Mouse (Mus musculus): Measurements from ENCODE around the gene Rrad.

The Rrad gene

DNA sequence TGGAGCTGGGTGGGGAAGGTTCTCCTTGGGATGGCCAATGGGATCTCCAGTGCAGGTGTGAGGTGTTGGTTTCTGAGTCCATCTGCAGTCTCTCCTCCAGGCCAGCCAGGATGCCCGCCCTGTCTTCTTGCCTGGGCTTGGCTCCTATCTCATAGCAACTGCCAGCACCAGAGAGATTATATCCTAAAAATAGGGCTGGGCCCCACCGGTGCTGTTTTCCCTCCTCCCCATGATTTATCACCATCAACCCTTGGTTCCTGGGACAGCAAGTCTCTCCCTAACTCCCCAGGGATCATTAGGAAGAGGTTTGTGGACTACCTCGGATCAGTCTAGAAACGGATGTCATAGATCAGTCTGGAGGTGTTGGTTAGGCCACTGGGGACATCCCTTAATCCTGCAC lies 18.0 kb downstream of the Rrad start:
- DNase-seq (ENCODE audit: low spot score in 2 of 2) = no peak

DNA sequence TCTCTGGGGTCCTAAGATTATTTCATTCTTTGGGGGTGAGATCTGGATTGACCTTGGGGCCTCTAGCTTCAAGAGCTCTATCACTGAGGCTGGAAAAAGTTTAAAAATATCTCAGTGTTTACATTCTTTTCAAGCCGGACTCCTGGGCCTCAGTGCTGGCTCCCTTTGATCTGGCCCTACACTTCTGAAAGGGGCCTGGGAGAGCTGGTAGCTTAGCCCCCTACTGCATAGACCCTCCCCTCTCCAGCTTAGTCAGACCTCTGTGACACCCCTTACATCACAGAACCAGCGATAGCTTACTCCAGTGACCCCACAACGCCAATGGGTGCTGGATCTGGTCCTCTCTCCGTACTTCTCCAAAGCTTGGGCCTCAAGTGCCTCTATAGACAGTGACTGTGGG lies 19.5 kb downstream of the Rrad start:
- DNase-seq (ENCODE audit: low spot score in 2 of 2) = no peak

DNA sequence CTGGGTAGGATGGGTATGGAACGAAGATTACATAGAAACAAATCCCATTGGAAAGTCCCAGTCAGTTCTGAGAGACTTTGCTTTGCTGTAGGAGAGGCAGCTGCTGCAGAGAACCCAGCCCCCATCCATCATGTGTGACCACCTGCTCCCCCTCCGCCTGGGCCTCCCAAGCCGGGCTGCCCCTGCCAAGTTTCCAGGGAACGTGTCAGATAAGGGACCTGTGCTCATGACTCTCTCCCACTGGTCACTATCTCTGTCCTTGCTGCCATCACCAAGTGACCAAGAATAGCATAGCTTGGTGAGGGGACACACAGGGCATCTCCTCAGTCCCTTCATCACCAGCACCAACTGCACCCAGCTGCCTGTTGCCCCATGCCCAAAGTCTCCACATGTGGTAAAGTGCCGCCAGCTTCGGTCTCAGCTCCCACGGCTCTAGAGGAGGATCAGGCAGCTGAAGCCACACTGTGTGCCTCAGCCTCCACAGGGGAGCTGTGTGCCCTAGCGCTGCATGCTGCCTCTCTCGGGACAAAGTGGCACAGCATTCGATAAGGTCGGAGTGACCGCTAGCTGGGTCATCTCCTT lies 20.9 kb downstream of the Rrad start:
- no peak for DNase-seq (ENCODE audit: low spot score in 2 of 2)

DNA sequence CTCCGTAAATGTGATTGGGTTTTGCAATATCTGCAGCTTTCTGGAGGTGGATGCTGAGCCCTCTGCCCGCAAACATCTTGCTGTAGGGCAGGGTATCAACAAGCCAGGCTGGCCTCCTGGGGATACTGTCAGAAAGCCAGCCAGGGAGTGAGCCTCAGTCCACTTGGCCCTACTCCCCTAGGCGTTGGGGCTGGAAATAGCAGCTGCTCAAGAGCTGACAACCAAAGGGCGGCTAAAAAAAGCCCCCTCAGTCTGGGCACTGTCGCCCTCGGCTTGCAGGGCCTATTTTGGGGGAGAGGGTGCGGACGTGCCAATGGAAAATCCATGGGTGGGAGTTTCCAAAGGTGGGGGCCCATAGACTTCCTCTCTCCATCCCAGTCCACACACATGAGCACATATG lies 21.9 kb downstream of the Rrad start:
- no peak for DNase-seq (ENCODE audit: low spot score in 2 of 2)

DNA sequence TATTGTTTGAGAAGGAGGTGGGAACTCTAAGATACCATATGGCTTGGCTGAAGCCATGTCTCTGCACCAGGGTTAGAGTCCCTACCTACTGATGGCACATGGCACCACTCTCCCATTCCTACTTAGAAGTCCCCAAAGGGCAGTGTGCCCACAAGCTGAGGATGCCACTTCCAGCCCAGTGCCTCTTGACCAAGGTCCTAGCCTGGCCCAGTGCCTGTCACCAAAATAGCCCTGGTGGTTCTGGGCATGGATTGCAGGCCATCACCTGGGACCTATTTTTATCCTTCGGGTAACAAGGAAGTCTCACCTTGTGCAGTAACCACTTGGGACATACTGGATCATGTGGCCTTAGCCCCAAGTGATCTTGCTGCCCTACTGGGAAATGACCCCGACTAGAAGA lies 23.2 kb downstream of the Rrad start:
- DNase-seq (ENCODE audit: low spot score in 2 of 2) = no peak

DNA sequence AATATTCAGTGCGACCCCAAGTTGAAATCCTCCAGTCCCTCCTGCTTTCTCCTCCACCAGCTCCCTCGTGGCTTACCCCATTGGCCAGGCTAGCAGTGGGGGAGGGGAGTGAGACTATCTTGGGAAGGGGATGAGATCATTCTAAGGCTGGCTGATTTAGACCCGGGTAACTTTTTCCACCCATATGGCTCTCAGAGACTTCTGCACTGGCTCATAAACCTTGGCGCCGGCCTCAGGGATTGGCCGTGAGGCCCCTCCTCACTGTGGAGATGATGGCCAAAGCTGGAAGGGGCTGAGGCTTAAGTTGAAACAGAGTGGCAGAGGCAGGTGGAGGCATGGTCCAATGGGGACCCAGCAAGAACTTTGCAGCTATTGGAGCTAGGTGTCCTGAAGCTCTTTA lies 24.8 kb downstream of the Rrad start:
- no peak for DNase-seq (ENCODE audit: low spot score in 2 of 2)

DNA sequence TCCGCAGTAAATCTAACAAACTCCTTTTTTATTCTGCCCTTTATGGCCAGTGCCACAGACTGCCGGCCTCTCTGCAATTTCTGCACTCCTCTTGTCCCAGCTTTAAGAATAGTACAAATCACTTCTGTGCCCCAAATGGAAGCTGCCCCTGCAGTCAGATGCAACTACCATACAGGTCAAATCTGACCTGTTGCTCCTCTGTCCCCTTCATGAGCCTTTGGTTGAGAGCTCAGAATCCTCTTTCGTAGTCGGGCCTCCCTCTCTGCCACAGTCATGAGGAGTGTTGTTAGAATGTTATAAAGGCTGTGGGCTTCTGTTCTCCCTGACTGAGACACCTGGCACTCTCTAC lies 27.9 kb downstream of the Rrad start:
- DNase-seq (ENCODE audit: low spot score in 2 of 2) = no peak

DNA sequence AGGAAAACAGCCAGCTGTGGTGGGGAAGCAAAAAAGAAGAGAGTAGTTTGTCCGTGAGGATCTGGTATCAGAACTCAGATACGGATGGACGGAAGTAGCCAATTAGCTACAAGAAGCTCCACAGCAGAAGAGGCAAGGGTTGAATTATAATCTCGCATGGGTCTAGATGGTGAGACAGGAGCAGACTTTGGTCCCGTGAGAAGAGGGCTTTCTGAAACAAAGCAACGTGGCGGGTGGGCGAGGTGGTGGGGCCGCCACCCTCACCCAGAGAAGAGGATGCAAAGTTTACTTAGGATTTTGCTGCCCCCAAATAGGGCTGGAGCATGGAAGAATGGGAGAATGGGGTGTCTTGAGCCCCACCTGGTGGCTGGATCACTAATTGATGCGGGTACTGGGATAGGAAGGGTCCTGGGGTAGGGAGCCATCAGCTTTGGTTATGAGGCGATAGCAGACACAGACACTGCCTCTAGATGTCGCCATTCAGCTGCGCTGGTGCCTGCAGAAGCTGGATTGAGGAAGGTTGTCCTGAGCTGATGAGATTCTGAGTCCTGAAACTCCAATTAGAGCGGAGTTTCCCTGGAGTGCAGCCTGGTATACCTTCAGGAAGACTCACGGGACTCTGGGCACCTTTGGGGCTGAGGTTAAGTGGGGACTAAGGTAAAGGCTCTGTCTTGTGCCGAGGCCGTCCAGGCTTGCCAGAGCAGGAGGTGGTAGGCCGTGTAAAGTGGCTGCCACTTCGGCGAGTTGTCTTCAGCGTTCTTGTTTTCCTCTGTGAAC lies 28.5 kb downstream of the Rrad start:
- peak; percentile 67 to 80 for DNase-seq (ENCODE audit: low spot score in 2 of 2)

DNA sequence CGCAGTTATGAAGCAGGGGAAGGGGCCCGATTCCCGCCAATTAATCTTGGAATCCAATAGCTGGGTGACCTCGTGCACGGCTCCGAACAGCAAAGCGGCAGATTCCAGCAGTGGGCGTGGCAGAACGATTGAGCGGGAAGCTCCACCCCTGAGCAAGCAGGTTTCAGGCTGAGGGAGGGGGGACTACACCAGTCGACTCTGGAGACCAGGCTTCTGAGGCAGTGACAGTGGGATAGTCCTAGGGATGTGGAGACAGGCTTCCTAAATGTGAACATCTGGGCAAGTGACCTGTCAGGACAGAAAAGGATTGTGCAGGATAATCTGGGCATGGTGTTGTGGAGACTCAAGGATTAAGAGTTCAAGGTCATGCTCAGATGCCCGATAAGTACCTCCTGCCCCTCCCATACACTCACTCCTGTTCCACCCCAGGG lies 29.2 kb downstream of the Rrad start:
- DNase-seq (ENCODE audit: low spot score in 2 of 2) = no peak

DNA sequence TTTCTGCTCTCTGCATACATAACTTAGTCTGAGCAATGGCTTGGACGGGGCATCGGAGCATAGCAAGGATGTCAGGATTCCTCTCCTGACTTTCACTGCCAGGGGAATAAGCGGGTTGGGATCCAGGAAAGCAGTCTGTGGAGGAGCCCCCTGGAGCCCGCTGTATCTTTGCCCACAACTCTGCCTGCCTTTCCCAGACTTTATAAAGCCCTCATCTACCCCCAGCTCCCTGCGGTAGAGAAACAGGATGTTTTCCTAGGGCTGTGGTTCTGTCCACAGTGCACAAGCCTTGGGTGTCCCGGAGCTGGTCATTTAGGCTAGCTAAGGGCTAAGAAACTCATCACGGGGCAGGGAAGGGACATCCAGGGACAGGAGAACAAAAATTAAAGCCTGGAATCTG lies 29.7 kb downstream of the Rrad start:
- no peak for DNase-seq (ENCODE audit: low spot score in 2 of 2)

DNA sequence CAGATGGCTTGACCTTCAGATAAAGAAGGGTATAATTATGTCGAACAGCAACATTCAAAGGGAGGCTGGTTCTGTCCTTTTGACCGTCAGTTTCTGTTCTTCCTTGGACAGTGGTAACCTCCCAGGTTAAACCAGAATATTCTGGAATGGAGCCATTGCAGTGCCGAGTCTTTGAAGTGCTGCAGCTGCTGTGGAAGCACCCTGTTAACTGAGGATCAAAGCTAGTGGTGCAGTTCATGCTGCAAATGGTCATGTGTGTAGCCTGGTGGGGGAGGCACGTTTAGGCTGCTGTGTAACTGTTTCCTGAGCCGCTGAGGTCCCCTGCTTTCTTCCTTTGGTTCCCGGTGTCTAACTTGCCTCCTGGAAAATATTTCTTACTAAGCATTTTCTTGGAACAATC lies 32.6 kb downstream of the Rrad start:
- DNase-seq (ENCODE audit: low spot score in 2 of 2) = no peak

DNA sequence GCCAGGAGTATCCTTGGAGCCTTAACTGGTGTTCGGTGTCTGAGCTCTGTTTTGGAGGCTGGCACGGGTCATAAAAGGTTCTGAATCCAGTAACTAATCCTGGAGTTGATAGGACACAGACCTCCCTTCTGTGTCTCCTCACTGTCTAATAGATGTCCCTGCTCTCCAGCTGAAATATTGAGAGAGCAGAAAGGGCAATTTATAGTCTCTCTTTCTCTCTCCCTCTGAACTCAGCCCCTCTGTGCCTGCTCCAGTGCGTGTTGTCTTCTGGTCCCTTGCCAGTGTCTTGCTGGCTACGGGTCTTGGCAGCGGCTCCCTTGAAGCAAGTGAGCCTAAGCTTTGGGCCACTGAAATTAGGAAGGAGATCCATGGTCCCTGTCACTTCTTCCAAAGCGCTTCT lies 33.5 kb downstream of the Rrad start:
- DNase-seq (ENCODE audit: low spot score in 2 of 2) = peak in 1 of 2 experiments; percentile 54

DNA sequence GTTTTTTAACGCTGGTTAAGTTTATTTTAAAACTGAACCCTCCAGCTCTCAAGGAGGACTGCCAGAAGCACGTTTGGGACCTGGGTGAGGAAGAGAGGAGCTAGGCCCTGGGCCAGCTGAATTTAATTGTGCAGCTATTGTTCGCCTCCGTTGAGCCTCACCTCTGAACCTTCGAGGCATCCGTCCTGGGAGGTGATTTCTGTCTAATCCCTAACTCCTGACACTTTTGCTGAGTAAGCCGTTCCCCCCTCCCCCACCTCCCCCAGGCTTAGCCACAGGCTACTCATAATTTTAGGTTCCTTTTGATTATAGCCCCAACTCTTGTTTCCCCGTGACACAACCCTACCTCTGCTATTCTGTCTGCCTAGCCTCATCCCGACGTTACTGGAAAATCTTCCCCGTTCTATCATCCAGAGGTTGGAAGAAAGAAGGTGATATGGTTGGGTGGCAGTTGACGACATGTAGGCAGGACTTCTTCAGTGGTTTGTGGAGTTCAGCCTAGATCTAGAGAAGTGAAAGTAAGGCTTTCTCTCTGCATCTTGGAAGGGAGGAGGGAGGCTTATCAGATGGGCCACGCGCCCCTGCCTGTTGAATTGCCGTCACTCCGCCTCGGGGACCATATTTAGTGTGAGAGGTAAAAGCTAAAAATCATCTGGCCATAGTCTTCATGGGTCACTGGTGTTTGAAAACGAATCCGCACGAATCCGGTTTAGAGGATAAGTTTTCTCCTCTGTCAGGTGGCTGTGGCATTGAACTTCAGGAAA lies 35.2 kb downstream of the Rrad start:
- peak in 1 of 2 experiments; percentile 41 for DNase-seq (ENCODE audit: low spot score in 2 of 2)

DNA sequence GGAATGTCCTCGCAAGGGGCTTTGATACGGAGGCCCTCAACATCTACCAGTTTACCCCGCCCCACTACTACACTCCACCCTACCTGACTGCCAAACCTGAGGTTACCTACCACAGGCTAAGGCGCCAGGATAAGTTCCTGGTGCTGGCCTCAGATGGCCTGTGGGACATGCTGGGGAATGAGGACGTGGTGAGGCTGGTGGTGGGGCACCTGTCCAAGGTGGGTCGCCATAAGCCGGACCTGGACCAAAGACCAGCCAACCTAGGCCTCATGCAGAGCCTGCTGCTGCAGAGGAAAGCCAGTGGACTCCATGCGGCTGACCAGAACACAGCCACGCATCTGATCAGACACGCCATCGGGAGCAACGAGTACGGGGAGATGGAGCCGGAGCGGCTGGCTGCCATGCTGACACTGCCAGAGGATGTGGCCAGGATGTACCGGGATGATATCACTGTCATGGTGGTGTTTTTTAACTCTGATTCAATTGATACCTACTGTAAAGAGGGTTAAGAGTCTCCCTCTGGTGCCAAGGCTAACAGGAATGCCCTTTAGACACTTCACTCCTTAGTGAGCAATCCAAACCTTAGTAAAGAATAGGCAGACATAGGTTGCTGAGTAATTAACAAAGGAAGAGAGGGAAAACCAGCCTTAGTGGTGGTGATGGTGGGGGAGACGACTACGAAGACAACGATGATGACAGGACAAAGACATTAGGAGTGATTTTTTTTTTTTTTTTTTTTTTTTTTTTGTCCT lies 36.3 kb downstream of the Rrad start:
- no peak for DNase-seq (ENCODE audit: low spot score in 2 of 2)

DNA sequence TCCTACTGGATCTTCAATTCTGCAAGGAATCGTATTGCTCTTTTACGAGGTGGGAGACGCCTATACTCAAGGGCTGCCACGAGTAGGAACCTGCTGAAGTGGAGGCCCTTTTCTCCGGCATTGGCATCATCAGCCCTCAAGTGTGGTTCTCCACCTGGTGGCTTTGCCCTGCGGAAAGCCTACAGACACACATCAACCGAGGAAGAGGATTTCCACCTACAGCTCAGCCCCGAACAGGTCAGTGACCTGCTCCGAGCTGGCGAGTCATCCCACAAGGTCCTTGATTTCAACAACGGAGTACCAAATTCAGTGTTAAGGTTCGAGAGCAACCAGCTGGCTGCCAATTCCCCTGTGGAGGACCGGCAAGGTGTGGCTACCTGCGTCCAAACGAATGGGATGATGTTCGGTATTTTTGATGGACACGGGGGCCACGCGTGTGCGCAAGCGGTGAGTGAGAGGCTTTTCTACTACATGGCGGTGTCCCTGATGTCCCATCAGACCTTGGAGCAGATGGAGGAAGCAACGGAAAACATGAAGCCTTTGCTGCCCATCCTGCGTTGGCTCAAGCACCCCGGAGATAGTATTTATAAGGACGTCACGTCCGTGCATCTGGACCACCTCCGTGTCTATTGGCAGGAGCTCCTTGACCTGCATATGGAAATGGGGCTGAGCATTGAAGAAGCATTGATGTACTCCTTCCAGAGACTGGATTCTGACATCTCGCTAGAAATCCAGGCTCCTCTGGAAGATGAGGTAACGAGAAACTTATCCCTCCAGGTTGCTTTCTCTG lies 37.4 kb downstream of the Rrad start:
- DNase-seq (ENCODE audit: low spot score in 2 of 2) = no peak

DNA sequence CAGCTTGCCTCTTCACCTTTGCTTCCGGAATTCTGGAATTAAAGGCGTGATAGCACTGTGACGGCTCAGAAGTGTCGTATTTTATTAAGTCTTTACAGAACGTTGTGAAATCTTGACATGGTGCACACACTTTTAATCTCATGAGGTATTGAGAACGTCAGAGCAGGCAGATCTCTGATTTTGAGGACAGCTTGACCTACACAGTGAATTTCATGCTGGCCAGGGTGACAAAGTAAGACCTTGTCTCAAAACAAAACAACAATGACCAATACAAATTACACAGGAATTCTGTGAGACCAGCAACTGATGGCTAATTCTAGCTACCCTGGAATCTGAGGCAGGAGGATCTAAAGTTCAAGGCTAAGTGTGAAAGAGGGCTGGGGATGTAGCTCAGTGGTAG lies 38.6 kb downstream of the Rrad start:
- DNase-seq (ENCODE audit: low spot score in 2 of 2) = no peak

DNA sequence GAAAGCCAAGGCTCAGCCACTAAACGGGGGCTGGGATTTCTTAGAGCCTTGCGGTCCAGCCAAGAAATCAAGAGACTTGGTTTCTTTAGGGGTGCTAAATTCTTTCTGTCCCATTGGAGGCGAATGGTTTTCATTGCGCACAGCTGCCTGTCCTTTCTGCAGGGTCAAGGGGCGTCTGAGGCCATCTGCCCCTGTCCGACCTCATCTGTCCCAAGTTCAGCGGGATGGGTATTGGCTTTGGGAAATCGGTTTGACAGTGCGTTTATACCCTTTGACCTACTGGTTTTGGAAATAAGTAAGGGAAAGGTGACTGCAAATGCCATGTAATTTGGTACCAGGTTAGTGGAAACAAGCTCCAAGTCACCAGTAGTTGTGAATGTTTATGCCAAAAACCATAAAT lies 39.3 kb downstream of the Rrad start:
- no peak for DNase-seq (ENCODE audit: low spot score in 2 of 2)

DNA sequence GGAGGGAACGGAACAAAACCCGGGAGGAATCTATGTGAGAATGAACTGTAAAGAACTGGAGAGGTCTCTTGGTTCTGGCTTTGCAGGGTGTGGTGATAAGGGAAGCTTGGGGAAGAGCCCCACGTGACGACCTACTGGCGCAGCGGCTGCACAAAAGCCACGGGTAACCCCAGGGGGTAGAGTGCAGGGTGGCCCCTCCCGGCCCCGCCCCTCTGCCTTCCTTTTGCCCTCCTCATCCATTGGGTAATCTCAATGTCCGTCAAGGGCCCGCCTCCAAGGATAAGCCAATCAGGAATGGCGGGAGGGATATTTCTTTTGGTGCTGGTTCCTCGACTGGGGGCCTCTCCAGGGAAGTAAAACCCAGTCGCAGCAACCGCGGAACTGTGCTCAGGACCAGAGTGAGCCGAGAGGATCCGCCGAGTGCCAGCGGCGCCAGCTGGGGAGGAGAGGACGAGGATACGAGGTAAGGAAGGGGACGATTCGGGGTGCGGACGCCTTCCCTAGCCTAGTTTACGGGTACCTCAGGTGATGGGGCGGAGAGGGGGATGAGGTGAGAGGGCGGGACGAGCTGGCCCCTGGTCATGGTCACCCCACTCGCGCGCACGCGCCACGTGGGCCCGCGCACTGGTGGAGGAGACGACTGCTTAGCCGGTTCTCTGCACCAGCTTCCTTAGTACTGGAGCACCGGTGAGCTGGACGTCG lies 39.8 kb downstream of the Rrad start, which contains the start of gene Pdp2:
TSS of gene Pdp2 (plus strand) at position 319 of the 702 bp plus-strand sequence.
- peak; percentile 89 to 90 for DNase-seq (ENCODE audit: low spot score in 2 of 2)

DNA sequence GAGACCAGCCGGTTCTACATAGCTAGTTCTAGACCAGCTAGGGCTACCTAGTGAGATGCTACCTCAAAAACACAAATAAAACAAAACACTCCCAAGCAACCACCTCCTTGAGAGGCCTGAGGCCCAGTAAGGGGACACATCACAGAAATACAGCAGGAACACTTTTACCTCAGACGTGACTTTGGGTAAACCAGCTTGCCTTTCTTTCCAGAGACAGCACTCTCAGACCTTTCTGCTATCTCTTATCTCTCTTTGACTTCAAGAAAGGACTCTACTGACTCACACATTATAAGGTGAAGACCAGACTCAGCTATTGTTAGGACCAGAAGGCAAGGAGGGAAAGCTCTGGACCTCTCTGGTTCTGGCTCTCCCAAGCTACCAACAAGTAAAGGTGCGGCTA lies 40.8 kb downstream of the Rrad start:
- no peak for DNase-seq (ENCODE audit: low spot score in 2 of 2)

DNA sequence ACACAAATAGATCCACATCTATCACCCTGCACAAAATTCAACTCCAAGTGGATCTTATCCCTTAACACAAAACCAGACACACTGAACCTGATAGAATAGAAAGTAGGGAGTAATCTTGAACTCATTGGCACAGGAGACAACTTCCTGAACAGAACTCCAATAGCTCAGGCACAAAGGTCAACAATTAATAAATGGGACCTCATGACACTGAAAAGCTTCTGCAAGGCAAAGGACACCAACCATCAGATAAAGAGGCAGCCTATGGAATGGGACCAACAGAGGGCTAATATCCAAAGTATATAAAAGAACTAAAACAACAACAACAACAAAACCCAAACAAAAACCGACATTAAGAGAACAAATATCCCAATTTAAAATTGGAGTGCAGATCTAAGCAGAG lies 46.6 kb downstream of the Rrad start:
- DNase-seq (ENCODE audit: low spot score in 2 of 2) = no peak

Measured in urinary bladder, postnatal 36 days (tissue).